Mouse (Mus musculus): ENCODE measurements around the gene Nol9. TPM values are rescaled to one million over a fixed set of nuclear protein-coding genes. Genes with fewer than 3 reads are reported as not detected.

Gene Nol9
- total RNA-seq, 1 experiment = 70.1 TPM

- Histone ChIP-seq H3K36me3 (ENCODE audit: control insufficient read depth, insufficient read depth, low read length, poor library complexity, severe bottlenecking) (0 out of 2 replicates have a peak, but pooled peaks cover 3% of the 10 kb centered on the region), H3K4me3 (ENCODE audit: insufficient read depth in 1 of 2, low read depth in 1 of 2, low read length in 2 of 2, poor library complexity in 1 of 2, severe bottlenecking in 1 of 2) (no peak overlapping the region), H3K9ac (ENCODE audit: insufficient read depth, low read depth, low read length, poor library complexity, severe bottlenecking) (peak overlapping the region; percentile 24; the same call in 1 of the 2 replicates), H3K9me3 (ENCODE audit: control insufficient read depth, insufficient read depth, low read depth, low read length) (no peaks in the 10 kb centered on the region), H3K27ac (ENCODE audit: insufficient read depth, low read depth, low read length, poor library complexity, severe bottlenecking) (0 out of 2 replicates have a peak overlapping the region, but pooled peaks have one; percentile 19), H3K4me1 (ENCODE audit: control insufficient read depth in 2 of 2, insufficient read depth in 2 of 2, low read length in 2 of 2, poor library complexity in 1 of 2) (peaks cover 0 to 36% of the 10 kb centered on the region in 2 experiments; a peak in 3 of 4 replicates)
- in situ Hi-C loops (cut with MboI; ENCODE audit: low sequenced_read_pairs in 2 of 2, unreplicated experiment in 2 of 2) = no loop called here
- DNase-seq (ENCODE audit: low read depth, low spot score) = no peak
- TF ChIP-seq MAFK (IDR thresholded peaks at IDR 0.05; ENCODE audit: insufficient read depth, low read depth, low read length) = no peak
- no peak for TF ChIP-seq ZC3H11A (IDR thresholded peaks at IDR 0.05; ENCODE audit: borderline replicate concordance, low read depth, low read length)
- TF ChIP-seq HCFC1 (IDR thresholded peaks at IDR 0.05; ENCODE audit: borderline replicate concordance, insufficient read depth, low read length) = no peak
Measured at GRCm38 (mm10) chr4:152092751-152093293, 53.7 kb downstream of the Nol9 start.

- TF ChIP-seq CHD2 (IDR thresholded peaks at IDR 0.05; ENCODE audit: low read depth, low read length) (no peak), MAFK (IDR thresholded peaks at IDR 0.05; ENCODE audit: insufficient read depth, low read depth, low read length) (no peak), HCFC1 (IDR thresholded peaks at IDR 0.05; ENCODE audit: borderline replicate concordance, insufficient read depth, low read length) (no peak), ZC3H11A (IDR thresholded peaks at IDR 0.05; ENCODE audit: borderline replicate concordance, low read depth, low read length) (no peak), ZNF384 (IDR thresholded peaks at IDR 0.05; ENCODE audit: low read depth, low read length) (no peak)
- Histone ChIP-seq H3K9ac (ENCODE audit: insufficient read depth, low read depth, low read length, poor library complexity, severe bottlenecking) (no peak overlapping the region), H3K36me3 (ENCODE audit: control insufficient read depth, insufficient read depth, low read length, poor library complexity, severe bottlenecking) (no peaks in the 10 kb centered on the region), H3K4me3 (ENCODE audit: insufficient read depth in 1 of 2, low read depth in 1 of 2, low read length in 2 of 2, poor library complexity in 1 of 2, severe bottlenecking in 1 of 2) (no peak overlapping the region), H3K9me3 (ENCODE audit: control insufficient read depth, insufficient read depth, low read depth, low read length) (no peaks in the 10 kb centered on the region), H3K4me1 (ENCODE audit: control insufficient read depth in 2 of 2, insufficient read depth in 2 of 2, low read length in 2 of 2, poor library complexity in 1 of 2) (peaks cover 6 to 29% of the 10 kb centered on the region in 2 experiments), H3K27ac (ENCODE audit: insufficient read depth, low read depth, low read length, poor library complexity, severe bottlenecking) (no peak overlapping the region)
- DNase-seq (ENCODE audit: low read depth, low spot score) = no peak
- in situ Hi-C loops (cut with MboI; ENCODE audit: low sequenced_read_pairs in 2 of 2, unreplicated experiment in 2 of 2) = no loop called here
Measured at GRCm38 (mm10) chr4:152094233-152094632, 55.1 kb downstream of the Nol9 start.

GRCm38 (mm10) chr4:152095937-152096910 lies 57.1 kb downstream of the Nol9 start:
- peak overlapping the region; percentile 76 for H3K9ac ChIP-seq (ENCODE audit: insufficient read depth, low read depth, low read length, poor library complexity, severe bottlenecking)

GRCm38 (mm10) chr4:152096927-152097326 lies 57.8 kb downstream of the Nol9 start:
- no peak for DNase-seq (ENCODE audit: low read depth, low spot score)
- Histone ChIP-seq H3K27ac (ENCODE audit: insufficient read depth, low read depth, low read length, poor library complexity, severe bottlenecking) (peak overlapping the region; percentile 92), H3K4me3 (ENCODE audit: insufficient read depth in 1 of 2, low read depth in 1 of 2, low read length in 2 of 2, poor library complexity in 1 of 2, severe bottlenecking in 1 of 2) (peak overlapping the region; percentile 19 to 73), H3K36me3 (ENCODE audit: control insufficient read depth, insufficient read depth, low read length, poor library complexity, severe bottlenecking) (peaks cover 3% of the 10 kb centered on the region; the same call in 1 of the 2 replicates), H3K9me3 (ENCODE audit: control insufficient read depth, insufficient read depth, low read depth, low read length) (no peaks in the 10 kb centered on the region), H3K9ac (ENCODE audit: insufficient read depth, low read depth, low read length, poor library complexity, severe bottlenecking) (peak overlapping the region; percentile 76), H3K4me1 (ENCODE audit: control insufficient read depth in 2 of 2, insufficient read depth in 2 of 2, low read length in 2 of 2, poor library complexity in 1 of 2) (peaks cover 6 to 44% of the 10 kb centered on the region in 2 experiments)
- no peak for TF ChIP-seq ZC3H11A (IDR thresholded peaks at IDR 0.05; ENCODE audit: borderline replicate concordance, low read depth, low read length)
- TF ChIP-seq MAFK (IDR thresholded peaks at IDR 0.05; ENCODE audit: insufficient read depth, low read depth, low read length) = no peak
- TF ChIP-seq ZNF384 (IDR thresholded peaks at IDR 0.05; ENCODE audit: low read depth, low read length) = no peak
- TF ChIP-seq CHD2 (IDR thresholded peaks at IDR 0.05; ENCODE audit: low read depth, low read length) = no peak
- TF ChIP-seq HCFC1 (IDR thresholded peaks at IDR 0.05; ENCODE audit: borderline replicate concordance, insufficient read depth, low read length) = no peak
- in situ Hi-C loops (cut with MboI; ENCODE audit: low sequenced_read_pairs in 2 of 2, unreplicated experiment in 2 of 2) = no loop called here

More at GRCm38 (mm10) chr4:152095937-152096910, 57.1 kb downstream of the Nol9 start:
- TF ChIP-seq MAFK (IDR thresholded peaks at IDR 0.05; ENCODE audit: insufficient read depth, low read depth, low read length) (no peak), CHD2 (IDR thresholded peaks at IDR 0.05; ENCODE audit: low read depth, low read length) (no peak), ZNF384 (IDR thresholded peaks at IDR 0.05; ENCODE audit: low read depth, low read length) (no peak), ZC3H11A (IDR thresholded peaks at IDR 0.05; ENCODE audit: borderline replicate concordance, low read depth, low read length) (no peak), HCFC1 (IDR thresholded peaks at IDR 0.05; ENCODE audit: borderline replicate concordance, insufficient read depth, low read length) (no peak)
- H3K4me1 ChIP-seq (ENCODE audit: control insufficient read depth in 2 of 2, insufficient read depth in 2 of 2, low read length in 2 of 2, poor library complexity in 1 of 2) = peaks cover 6 to 39% of the 10 kb centered on the region in 2 experiments
- peak overlapping the region; percentile 19 to 73; a peak in 3 of 4 replicates for H3K4me3 ChIP-seq (ENCODE audit: insufficient read depth in 1 of 2, low read depth in 1 of 2, low read length in 2 of 2, poor library complexity in 1 of 2, severe bottlenecking in 1 of 2)
- DNase-seq (ENCODE audit: low read depth, low spot score) = no peak
- H3K36me3 ChIP-seq (ENCODE audit: control insufficient read depth, insufficient read depth, low read length, poor library complexity, severe bottlenecking) = no peaks in the 10 kb centered on the region
- H3K9me3 ChIP-seq (ENCODE audit: control insufficient read depth, insufficient read depth, low read depth, low read length) = no peaks in the 10 kb centered on the region
- H3K27ac ChIP-seq (ENCODE audit: insufficient read depth, low read depth, low read length, poor library complexity, severe bottlenecking) = peak overlapping the region; percentile 92
- in situ Hi-C loops (cut with MboI; ENCODE audit: low sequenced_read_pairs in 2 of 2, unreplicated experiment in 2 of 2) = no loop called here
